Mouse (Mus musculus): Measurements from ENCODE around the gene Gcsh. TPM values are rescaled to one million over a fixed set of nuclear protein-coding genes. Genes with fewer than 3 reads are reported as not detected.

The Gcsh gene
- total RNA-seq, 2 experiments from 2014 or later: 61.5 to 104 TPM

Other genes starting within 250 kb of the Gcsh start
- 35.6 and 51.4 TPM in 2 replicates for gene Cmc2, start 72.1 kb downstream of the Gcsh start, total RNA-seq (2014; fragmentation: Nextera tagmentation)
- 50.7 and 58.2 TPM in 2 replicates for gene Cmc2, start 72.1 kb downstream of the Gcsh start, total RNA-seq (2017)
- gene Cenpn, start 71.8 kb downstream of the Gcsh start, total RNA-seq (2014; fragmentation: Nextera tagmentation): 22.0 and 38.4 TPM in 2 replicates
- gene Cenpn, start 71.8 kb downstream of the Gcsh start, total RNA-seq (2017): 33.9 and 43.1 TPM in 2 replicates
- gene Atmin, start 50.1 kb downstream of the Gcsh start, total RNA-seq (2014; fragmentation: Nextera tagmentation): 9.8 and 10.8 TPM in 2 replicates
- gene Atmin, start 50.1 kb downstream of the Gcsh start, total RNA-seq (2017): 10.6 and 15.1 TPM in 2 replicates
- gene 1700030J22Rik, start 14.6 kb downstream of the Gcsh start, total RNA-seq (2014; fragmentation: Nextera tagmentation): not detected in 2 replicates
- 0.82 TPM in 1 of 2 replicates, not detected in the other for gene 1700030J22Rik, start 14.6 kb downstream of the Gcsh start, total RNA-seq (2017)
- gene Pkd1l2, start 88.9 kb upstream of the Gcsh start, total RNA-seq (2014; fragmentation: Nextera tagmentation): not detected in 2 replicates
- gene Pkd1l2, start 88.9 kb upstream of the Gcsh start, total RNA-seq (2017): not detected in 2 replicates
- gene Bco1, start 102.3 kb upstream of the Gcsh start, total RNA-seq (2014; fragmentation: Nextera tagmentation): 0.47 and 0.49 TPM in 2 replicates
- gene Bco1, start 102.3 kb upstream of the Gcsh start, total RNA-seq (2017): 1.1 and 2.3 TPM in 2 replicates
- gene Gan, start 164.6 kb upstream of the Gcsh start, total RNA-seq (2014; fragmentation: Nextera tagmentation): 5.9 and 7.6 TPM in 2 replicates
- 3.4 and 6.4 TPM in 2 replicates for gene Gan, start 164.6 kb upstream of the Gcsh start, total RNA-seq (2017)

All from granulocyte monocyte progenitor cell, adult 5-6 weeks (primary cell).